Mouse (Mus musculus): ENCODE measurements around the gene Vps8. TPM values are rescaled to one million over a fixed set of nuclear protein-coding genes. Genes with fewer than 3 reads are reported as not detected.
A peak's percentile ranks its signal among the peaks of the same experiment; 100 is the strongest.

Vps8 gene
- total and polyA plus RNA-seq, 3 experiments = 13.6 to 17.6 (median 15.9) TPM

DNA sequence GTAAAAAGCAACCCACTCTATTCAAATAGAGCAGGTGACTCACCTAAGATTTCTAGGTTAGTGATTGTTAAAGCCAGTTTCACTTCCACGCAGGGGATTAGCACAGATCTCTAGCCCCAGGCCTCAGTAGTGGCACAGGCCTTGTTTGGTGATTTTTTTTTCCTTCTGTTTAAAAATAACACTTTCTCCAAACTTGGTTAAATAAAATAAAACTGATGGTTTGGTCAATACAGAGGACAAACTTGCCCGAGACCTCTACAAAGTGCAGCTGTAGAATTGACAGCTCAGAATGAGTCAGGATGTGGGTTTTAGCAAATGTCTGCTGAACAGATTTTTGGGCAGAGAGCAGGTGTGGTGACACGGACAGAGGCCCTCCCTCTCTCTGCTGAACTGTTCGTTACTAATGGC, 208.9 kb downstream of the Vps8 start:
- Histone ChIP-seq H3K4me3 (replicated peaks in 1 of 3; ENCODE audit: low read depth in 2 of 3, low read length in 2 of 3, poor library complexity in 1 of 3) (no peak overlapping the region), H3K4me1 (ENCODE audit: control insufficient read depth in 1 of 2, insufficient read depth in 2 of 2) (peaks cover 20 to 77% of the 10 kb centered on the region in 2 experiments), H3K36me3 (replicated peaks in 1 of 2; ENCODE audit: control insufficient read depth in 1 of 2, insufficient read depth in 1 of 2, low read length in 1 of 2) (peaks cover 0 to 3% of the 10 kb centered on the region in 2 experiments), H3K4me2 (ENCODE audit: insufficient read depth, low read depth, poor library complexity, severe bottlenecking) (peak overlapping the region; percentile 78), H3K27me3 (replicated peaks) (no peaks in the 10 kb centered on the region), H3K9me3 (replicated peaks; ENCODE audit: low read length) (peaks cover 4% of the 10 kb centered on the region), H3K79me2 (replicated peaks; ENCODE audit: control insufficient read depth, extremely low read depth, insufficient read depth, poor library complexity, severe bottlenecking) (no peaks in the 10 kb centered on the region), H3K9ac (ENCODE audit: insufficient read depth, low read depth) (peak overlapping the region; percentile 14), H3K27ac (ENCODE audit: insufficient read depth, low read depth) (peak overlapping the region; percentile 95)
- in situ Hi-C loops (cut with MboI; ENCODE audit: low pct_ligation_motif_present, low pct_unique_long_range_greater_than_20kb, low sequenced_read_pairs) = no loop called here
- TF ChIP-seq IRF4 (IDR thresholded peaks at IDR 0.05; ENCODE audit: low read depth, low read length) = peak; percentile 92
- TF ChIP-seq USF1 (IDR thresholded peaks at IDR 0.05; ENCODE audit: low read depth, low read length) = no peak
- peak; percentile 79 for TF ChIP-seq MAFK (IDR thresholded peaks at IDR 0.05; ENCODE audit: insufficient replicate concordance, low read length)
- 0 out of 2 replicates have a peak, but pooled peaks have one; percentile 10 for TF ChIP-seq NELFE (IDR thresholded peaks at IDR 0.05; ENCODE audit: low read depth, low read length)
- TF ChIP-seq UBTF (IDR thresholded peaks at IDR 0.05; ENCODE audit: low read depth, low read length) = no peak
- no peak for TF ChIP-seq CHD1 (IDR thresholded peaks at IDR 0.05; ENCODE audit: low read depth, low read length)
- TF ChIP-seq CHD2 (IDR thresholded peaks at IDR 0.05; ENCODE audit: low read length) = peak; percentile 62; the same call in 1 of the 2 replicates
- TF ChIP-seq ZNF384 (IDR thresholded peaks at IDR 0.05; ENCODE audit: low read depth, low read length) = peak; percentile 89
- peak; percentile 99 for TF ChIP-seq TCF12 (IDR thresholded peaks at IDR 0.05; ENCODE audit: low read depth, low read length)
- no peak for TF ChIP-seq ZMIZ1 (IDR thresholded peaks at IDR 0.05; ENCODE audit: low read depth, low read length)
- peak; percentile 98 for TF ChIP-seq RCOR1 (conservative IDR thresholded peaks at IDR 0.05; ENCODE audit: low read depth, low read length)
- peak; percentile 83 for TF ChIP-seq JUN (IDR thresholded peaks at IDR 0.05; ENCODE audit: insufficient read depth, low read depth, low read length)
- peak; percentile 77 for TF ChIP-seq MAX (IDR thresholded peaks at IDR 0.05; ENCODE audit: low read length)
- peak; percentile 85 for TF ChIP-seq MEF2A (IDR thresholded peaks at IDR 0.05; ENCODE audit: borderline replicate concordance, low read depth, low read length)
- TF ChIP-seq KAT2A (IDR thresholded peaks at IDR 0.05; ENCODE audit: insufficient replicate concordance, low read length) = no peak
- TF ChIP-seq CTCF (conservative IDR thresholded peaks at IDR 0.05 in 1 of 2, IDR thresholded peaks at IDR 0.05 in 1 of 2; ENCODE audit: low read depth in 2 of 2, low read length in 2 of 2) = no peak
- peak; percentile 71; the same call in 1 of the 2 replicates for TF ChIP-seq MAZ (IDR thresholded peaks at IDR 0.05; ENCODE audit: low read depth, low read length)
- no peak for TF ChIP-seq POLR2A (IDR thresholded peaks at IDR 0.05; ENCODE audit: low read depth, low read length)
- TF ChIP-seq PAX5 (IDR thresholded peaks at IDR 0.05; ENCODE audit: low read length) = no peak
- peak; percentile 93 for TF ChIP-seq SIN3A (IDR thresholded peaks at IDR 0.05; ENCODE audit: low read length)
- 0 out of 2 replicates have a peak, but pooled peaks have one; percentile 45 for TF ChIP-seq NRF1 (IDR thresholded peaks at IDR 0.05; ENCODE audit: low read depth, low read length)
- peak; percentile 75 for TF ChIP-seq BHLHE40 (IDR thresholded peaks at IDR 0.05; ENCODE audit: low read depth, low read length)
- TF ChIP-seq ETS1 (conservative IDR thresholded peaks at IDR 0.05; ENCODE audit: low read depth, low read length) = peak; percentile 86; the same call in 1 of the 2 replicates
- TF ChIP-seq ZKSCAN1 (IDR thresholded peaks at IDR 0.05; ENCODE audit: borderline replicate concordance, low read depth, low read length) = no peak
- TF ChIP-seq POLR2AphosphoS2 (IDR thresholded peaks at IDR 0.05; ENCODE audit: low read depth, low read length) = no peak
- no peak; the same call in 1 of the 2 replicates for TF ChIP-seq RAD21 (IDR thresholded peaks at IDR 0.05; ENCODE audit: low read depth, low read length)
- TF ChIP-seq EP300 (IDR thresholded peaks at IDR 0.05; ENCODE audit: low read length) = peak; percentile 97
- TF ChIP-seq MYC (IDR thresholded peaks at IDR 0.05; ENCODE audit: low read depth, low read length) = peak; percentile 83
- TF ChIP-seq GABPA (IDR thresholded peaks at IDR 0.05; ENCODE audit: insufficient replicate concordance, low read depth, low read length) = no peak
- 0 out of 2 replicates have a peak, but pooled peaks have one; percentile 25 for TF ChIP-seq ELF1 (IDR thresholded peaks at IDR 0.05; ENCODE audit: low read depth, low read length)
- peak; percentile 14; the same call in 1 of the 2 replicates for TF ChIP-seq HCFC1 (IDR thresholded peaks at IDR 0.05; ENCODE audit: low read depth, low read length)
- TF ChIP-seq TBP (conservative IDR thresholded peaks at IDR 0.05; ENCODE audit: low read depth, low read length) = peak; percentile 79
- peak; percentile 84 for TF ChIP-seq JUND (conservative IDR thresholded peaks at IDR 0.05; ENCODE audit: low read depth, low read length)
- 0 out of 2 replicates have a peak, but pooled peaks have one; percentile 20 for TF ChIP-seq SMC3 (IDR thresholded peaks at IDR 0.05; ENCODE audit: low read depth, low read length)
- TF ChIP-seq MXI1 (IDR thresholded peaks at IDR 0.05; ENCODE audit: low read depth, low read length) = no peak
- no peak for TF ChIP-seq E2F4 (IDR thresholded peaks at IDR 0.05; ENCODE audit: insufficient replicate concordance, low read depth, low read length)
- DNase-seq (ENCODE audit: extremely low read depth) = peak; percentile 84
- dilution Hi-C loops (cut with MboI; ENCODE audit: extremely low pct_ligation_motif_present, extremely low pct_unique_long_range_greater_than_20kb, low sequenced_read_pairs) = no loop called here

All from CH12.LX (cell line).